Mouse (Mus musculus) cerebellum, adult 2 months (tissue): ENCODE data around the gene Ryr3.

ENCODE experiments used
- CTCF ChIP-seq: fragments of 200-500 bp; IDR thresholded peaks from 2 replicates; pipeline ENCODE4 v1.5.1; 2011; ENCODE audit warnings: low read depth, mild to moderate bottlenecking, control low read depth, low read length, moderate library complexity, borderline replicate concordance; ENCODE audit not compliant: insufficient read depth
- POLR2A ChIP-seq: fragments of 200-500 bp; IDR thresholded peaks from 2 replicates; pipeline ENCODE4 v1.6.1; 2011; ENCODE audit warnings: low read length, control low read depth, borderline replicate concordance; ENCODE audit not compliant: insufficient read depth

- TF ChIP-seq POLR2A, result no peak
- TF ChIP-seq CTCF, result no peak
Measured at GRCm38 (mm10) chr2:112781631-112782030, 435.3 kb downstream of the Ryr3 start.
